Mouse (Mus musculus) Patski (cell line): Measurements from ENCODE around the gene Olfr109. TPM values are rescaled to one million over a fixed set of nuclear protein-coding genes. Genes with fewer than 3 reads are reported as not detected.

Source experiments
- ATAC-seq: fragments of 100-300 bp; one replicate; pipeline ENCODE4 v1.8.0; 2021
- CTCF ChIA-PET: fragments of 350-600 bp; sonication (Branson Sonifier 250); formaldehyde crosslinking; loops from one replicate; lab custom pipeline; 2022; ENCODE audit warnings: inconsistent platforms; lab: Charles Lee
- POLR2A ChIA-PET: fragments of 350-600 bp; sonication (Branson Sonifier 250); formaldehyde crosslinking; loops from one replicate; lab custom pipeline; 2022; ENCODE audit warnings: antibody characterized with exemption, inconsistent platforms; lab: Charles Lee
- DNase-seq: peaks from one replicate; pipeline ENCODE4 v3.0.0-alpha.2; 2011; ENCODE audit warnings: low read depth, low spot score
- H3K27me3 ChIP-seq: fragments of 371-371 bp; one replicate; pipeline ENCODE4 v1.5.1; 2021
- CTCF ChIP-seq: fragments of 100-300 bp; IDR thresholded peaks from one replicate; pipeline ENCODE4 v1.5.1; 2021
- in situ Hi-C: fragments of 300-500 bp; cut with MboI; formaldehyde crosslinking; loops from 3 replicates; pipeline ENCODE4 v1.11.1; 2018; ENCODE audit warnings: low pct_unique_long_range_greater_than_20kb, mixed read lengths
- polyA plus RNA-seq: library from polyadenylated mRNA; unstranded; gene quantifications from one replicate; pipeline ENCODE4 v1.2.3, GENCODE M21; 2021

Olfr109 gene
- polyA plus RNA-seq = not detected

- ATAC-seq (no peak), DNase-seq (no peak)
- ChIA-PET CTCF (no interaction called here), POLR2A (no interaction called here)
- no peaks in the 10 kb centered on the region for H3K27me3 ChIP-seq
- TF ChIP-seq CTCF = no peak
- in situ Hi-C loops = no loop called here
Observed at GRCm38 (mm10) chr17:37458616-37459015, at the start of gene Olfr109. Gene Olfr109 (plus strand): TSS chr17:37458916.

DNA sequence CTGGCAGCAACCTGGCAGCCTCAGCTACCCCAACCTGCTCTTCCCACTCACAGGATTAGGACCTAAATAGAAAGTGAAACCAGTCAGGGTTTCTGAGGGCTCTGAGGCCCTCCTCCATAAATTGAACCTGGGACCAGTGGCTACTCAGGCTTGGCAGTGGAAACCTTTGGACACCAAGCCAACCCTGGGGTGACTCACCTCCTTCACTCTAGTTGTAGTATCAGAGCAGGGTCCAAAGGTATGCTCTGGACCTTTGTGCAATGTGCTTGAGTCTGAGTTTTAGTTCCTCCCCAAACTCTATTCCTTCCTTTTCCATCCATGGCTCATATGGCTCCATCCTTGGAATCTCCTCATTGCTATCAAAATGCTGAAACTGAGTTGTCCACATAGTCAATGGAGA lies 45.3 kb upstream of the Olfr109 start:
- ATAC-seq = no peak
- POLR2A ChIA-PET = no interaction called here
- DNase-seq = no peak
- CTCF ChIA-PET = no interaction called here
- H3K27me3 ChIP-seq = no peaks in the 10 kb centered on the region
- TF ChIP-seq CTCF = no peak
- in situ Hi-C loops = no loop called here

- ChIA-PET POLR2A (no interaction called here), CTCF (no interaction called here)
- H3K27me3 ChIP-seq = no peaks in the 10 kb centered on the region
- DNase-seq (no peak), ATAC-seq (no peak)
- TF ChIP-seq CTCF = no peak
- in situ Hi-C loops = no loop called here
Observed at GRCm38 (mm10) chr17:37445180-37445579, 13.5 kb upstream of the Olfr109 start, which contains the start of gene Olfr108. Gene Olfr108 (plus strand): TSS chr17:37445480.

GRCm38 (mm10) chr17:37483452-37483851 lies 24.7 kb downstream of the Olfr109 start, which contains the start of gene H2-M2:
Gene H2-M2 (minus strand): TSS chr17:37483552.
- DNase-seq = no peak
- ChIA-PET POLR2A (no interaction called here), CTCF (no interaction called here)
- no peak for TF ChIP-seq CTCF
- in situ Hi-C loops = no loop called here
- H3K27me3 ChIP-seq = no peaks in the 10 kb centered on the region
- no peak for ATAC-seq

DNA sequence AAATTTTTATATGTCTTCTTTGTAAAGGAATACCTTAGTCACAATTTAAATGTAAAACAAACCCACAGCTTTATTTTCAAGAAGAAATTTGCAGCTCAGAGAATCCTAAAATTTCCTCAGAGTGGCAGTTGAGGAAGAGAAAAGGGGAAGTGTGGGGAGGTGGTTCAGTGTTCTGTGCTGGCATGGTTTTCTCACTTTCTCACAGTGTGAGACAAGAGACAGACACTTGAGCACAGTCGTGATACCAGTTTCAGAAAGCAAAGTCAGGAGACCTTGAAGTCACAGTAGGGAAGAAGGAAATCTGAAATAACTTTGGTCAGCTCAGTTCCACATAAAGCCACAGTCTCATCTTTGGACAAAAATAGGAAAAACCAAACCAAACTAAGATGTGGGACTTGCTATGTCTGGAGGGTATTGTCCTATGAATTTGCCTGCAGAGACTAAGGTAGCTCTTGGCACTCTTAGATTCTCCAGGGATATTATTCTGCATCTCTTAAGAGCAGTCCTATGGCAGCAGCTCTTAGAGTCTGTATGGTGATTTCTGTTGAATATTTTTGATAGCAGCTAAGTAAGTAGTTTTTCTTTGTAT lies 33.3 kb downstream of the Olfr109 start, which contains the start of gene Olfr110:
Olfr110 (plus strand) TSS at position 539 of the 589 bp plus-strand sequence.
- no peaks in the 10 kb centered on the region for H3K27me3 ChIP-seq
- CTCF ChIA-PET = no interaction called here
- DNase-seq (no peak), ATAC-seq (no peak)
- POLR2A ChIA-PET = no interaction called here
- in situ Hi-C loops = no loop called here
- TF ChIP-seq CTCF = no peak

- no peaks in the 10 kb centered on the region for H3K27me3 ChIP-seq
- CTCF ChIA-PET = no interaction called here
- in situ Hi-C loops = no loop called here
- DNase-seq (no peak), ATAC-seq (no peak)
- POLR2A ChIA-PET = no interaction called here
- TF ChIP-seq CTCF = no peak
Observed at GRCm38 (mm10) chr17:37507730-37508129, 49.0 kb downstream of the Olfr109 start, which contains the start of gene Olfr111. Gene Olfr111 (plus strand): TSS chr17:37508030.

Other genes starting within 250 kb of the Olfr109 start
- gene Olfr95, start 245.8 kb upstream of the Olfr109 start, polyA plus RNA-seq = not detected
- not detected for gene Olfr96, start 238.8 kb upstream of the Olfr109 start, polyA plus RNA-seq
- not detected for gene Olfr97, start 221.6 kb upstream of the Olfr109 start, polyA plus RNA-seq
- gene Olfr98, start 195.2 kb upstream of the Olfr109 start, polyA plus RNA-seq = not detected
- gene H2-M3, start 188.7 kb upstream of the Olfr109 start, polyA plus RNA-seq = 6.0 TPM
- 0.05 TPM for gene Olfr99, start 175.5 kb upstream of the Olfr109 start, polyA plus RNA-seq
- not detected for gene Olfr101, start 154.6 kb upstream of the Olfr109 start, polyA plus RNA-seq
- not detected for gene Olfr102, start 141.9 kb upstream of the Olfr109 start, polyA plus RNA-seq
- gene Olfr103, start 119.2 kb upstream of the Olfr109 start, polyA plus RNA-seq = not detected
- not detected for gene Olfr104-ps, start 99.3 kb upstream of the Olfr109 start, polyA plus RNA-seq
- not detected for gene Olfr105-ps, start 79.9 kb upstream of the Olfr109 start, polyA plus RNA-seq
- not detected for gene Olfr106-ps, start 68.5 kb upstream of the Olfr109 start, polyA plus RNA-seq
- 0.01 TPM for gene Olfr107, start 59.7 kb upstream of the Olfr109 start, polyA plus RNA-seq
- not detected for gene Olfr108, start 13.4 kb upstream of the Olfr109 start, polyA plus RNA-seq
- gene H2-M2, start 24.6 kb downstream of the Olfr109 start, polyA plus RNA-seq = 0.82 TPM
- gene Olfr110, start 33.6 kb downstream of the Olfr109 start, polyA plus RNA-seq = not detected
- gene Olfr111, start 49.1 kb downstream of the Olfr109 start, polyA plus RNA-seq = not detected
- gene Olfr112, start 110.5 kb downstream of the Olfr109 start, polyA plus RNA-seq = not detected
- not detected for gene Olfr113, start 118.7 kb downstream of the Olfr109 start, polyA plus RNA-seq
- gene Olfr114, start 133.8 kb downstream of the Olfr109 start, polyA plus RNA-seq = not detected
- not detected for gene Olfr115, start 168.2 kb downstream of the Olfr109 start, polyA plus RNA-seq
- not detected for gene Olfr116, start 168.3 kb downstream of the Olfr109 start, polyA plus RNA-seq
- not detected for gene Olfr117, start 204.9 kb downstream of the Olfr109 start, polyA plus RNA-seq
- gene Olfr118, start 208.1 kb downstream of the Olfr109 start, polyA plus RNA-seq = 0.03 TPM
- gene Olfr119, start 237.6 kb downstream of the Olfr109 start, polyA plus RNA-seq = not detected